Mouse (Mus musculus) megakaryocyte, embryonic 14.5 days (primary cell): Measurements from ENCODE around the gene Upf1. TPM values are rescaled to one million over a fixed set of nuclear protein-coding genes. Genes with fewer than 3 reads are reported as not detected.
A peak's percentile ranks its signal among the peaks of the same experiment; 100 is the strongest.

Source experiments
- H3K27me3 ChIP-seq: replicated peaks from 2 replicates; pipeline ENCODE3; 2012; ENCODE audit warnings: inconsistent platforms
- H3K36me3 ChIP-seq: replicated peaks from 2 replicates; pipeline ENCODE3; 2012; ENCODE audit warnings: low read length, inconsistent platforms, mixed read lengths
- H3K4me1 ChIP-seq: 2 replicates; pipeline ENCODE4 v1.6.1; 2012; ENCODE audit warnings: inconsistent platforms
- H3K4me3 ChIP-seq: replicated peaks from 2 replicates; pipeline ENCODE3; 2012; ENCODE audit warnings: moderate library complexity, mild to moderate bottlenecking, inconsistent platforms
- H3K9me3 ChIP-seq: 2 replicates; pipeline ENCODE4 v1.6.1; 2012; ENCODE audit warnings: inconsistent platforms
- FLI1 ChIP-seq: IDR thresholded peaks from 2 replicates; pipeline ENCODE4 v1.6.1; 2012; ENCODE audit warnings: low read length, inconsistent platforms, mixed read lengths
- GATA1 ChIP-seq: IDR thresholded peaks from 3 replicates; pipeline ENCODE4 v1.6.1; 2012; ENCODE audit warnings: mixed read lengths, low read length, inconsistent platforms, borderline replicate concordance
- polyA plus RNA-seq: library from polyadenylated mRNA; stranded (reverse); fragments of >175 nt; gene quantifications from 2 replicates; pipeline ENCODE4 v1.2.3, GENCODE M21; 2012; ENCODE audit warnings: low replicate concordance; ENCODE audit not compliant: insufficient read depth

Gene Upf1
- polyA plus RNA-seq, 1 experiment, result 75.0 TPM

- TF ChIP-seq FLI1, result no peak
- no peak for TF ChIP-seq GATA1
- peaks cover 93% of the 10 kb centered on the region for H3K27me3 ChIP-seq
- H3K4me1 ChIP-seq, result peaks cover 66% of the 10 kb centered on the region
- H3K36me3 ChIP-seq, result peaks cover 12% of the 10 kb centered on the region
- peak overlapping the region; percentile 93 for H3K4me3 ChIP-seq
- no peaks in the 10 kb centered on the region for H3K9me3 ChIP-seq
Measured at GRCm38 (mm10) chr8:70376275-70376741, 23.2 kb upstream of the Upf1 start.

GRCm38 (mm10) chr8:70375212-70375859 is 22.3 kb upstream of the Upf1 start:
- peaks cover 66% of the 10 kb centered on the region for H3K4me1 ChIP-seq
- peaks cover 9% of the 10 kb centered on the region for H3K36me3 ChIP-seq
- no peaks in the 10 kb centered on the region for H3K9me3 ChIP-seq
- TF ChIP-seq GATA1 (no peak), FLI1 (no peak)
- H3K27me3 ChIP-seq, result peaks cover 96% of the 10 kb centered on the region
- peak overlapping the region; percentile 93 for H3K4me3 ChIP-seq

GRCm38 (mm10) chr8:70374318-70374927 is 21.3 kb upstream of the Upf1 start:
- peaks cover 92% of the 10 kb centered on the region for H3K27me3 ChIP-seq
- TF ChIP-seq FLI1 (no peak), GATA1 (no peak)
- peak overlapping the region; percentile 93 for H3K4me3 ChIP-seq
- H3K4me1 ChIP-seq, result peaks cover 59% of the 10 kb centered on the region
- peaks cover 6% of the 10 kb centered on the region for H3K36me3 ChIP-seq
- H3K9me3 ChIP-seq, result no peaks in the 10 kb centered on the region

- Histone ChIP-seq H3K9me3 (no peaks in the 10 kb centered on the region), H3K36me3 (no peaks in the 10 kb centered on the region), H3K27me3 (peaks cover 87% of the 10 kb centered on the region), H3K4me1 (peaks cover 53% of the 10 kb centered on the region), H3K4me3 (peak within 1 kb of the TSS; percentile 93)
- TF ChIP-seq GATA1 (no peak), FLI1 (no peak)
Measured at GRCm38 (mm10) chr8:70373397-70374317, 20.6 kb upstream of the Upf1 start, which contains the start of gene Comp. Comp (plus strand) TSS chr8:70373558.

- Histone ChIP-seq H3K9me3 (no peaks in the 10 kb centered on the region), H3K36me3 (no peaks in the 10 kb centered on the region), H3K27me3 (peaks cover 73% of the 10 kb centered on the region), H3K4me1 (peaks cover 48% of the 10 kb centered on the region), H3K4me3 (no peak overlapping the region)
- TF ChIP-seq FLI1, result no peak
- no peak for TF ChIP-seq GATA1
Measured at GRCm38 (mm10) chr8:70371951-70372350, 18.9 kb upstream of the Upf1 start.

GRCm38 (mm10) chr8:70370476-70370875 is 17.4 kb upstream of the Upf1 start:
- no peaks in the 10 kb centered on the region for H3K36me3 ChIP-seq
- peaks cover 33% of the 10 kb centered on the region for H3K4me1 ChIP-seq
- no peaks in the 10 kb centered on the region for H3K9me3 ChIP-seq
- H3K27me3 ChIP-seq, result peaks cover 72% of the 10 kb centered on the region
- TF ChIP-seq FLI1 (no peak), GATA1 (no peak)
- no peak overlapping the region for H3K4me3 ChIP-seq

GRCm38 (mm10) chr8:70366588-70366987 is 13.5 kb upstream of the Upf1 start:
- H3K27me3 ChIP-seq, result peaks cover 37% of the 10 kb centered on the region

GRCm38 (mm10) chr8:70364066-70364465 is 11.0 kb upstream of the Upf1 start:
- peaks cover 36% of the 10 kb centered on the region for H3K4me1 ChIP-seq
- H3K36me3 ChIP-seq, result no peaks in the 10 kb centered on the region
- 0 out of 2 replicates have a peak, but pooled peaks cover 2% of the 10 kb centered on the region for H3K9me3 ChIP-seq
- H3K4me3 ChIP-seq, result peak overlapping the region; percentile 39
- peaks cover 33% of the 10 kb centered on the region for H3K27me3 ChIP-seq
- TF ChIP-seq GATA1 (no peak), FLI1 (no peak)

More at GRCm38 (mm10) chr8:70366588-70366987, 13.5 kb upstream of the Upf1 start:
- H3K4me3 ChIP-seq, result no peak overlapping the region
- H3K4me1 ChIP-seq, result peaks cover 27% of the 10 kb centered on the region
- H3K9me3 ChIP-seq, result no peaks in the 10 kb centered on the region
- H3K36me3 ChIP-seq, result no peaks in the 10 kb centered on the region
- TF ChIP-seq GATA1 (no peak), FLI1 (no peak)

GRCm38 (mm10) chr8:70361484-70362032 is 8.5 kb upstream of the Upf1 start:
- Histone ChIP-seq H3K4me3 (no peak overlapping the region), H3K27me3 (peaks cover 27% of the 10 kb centered on the region), H3K4me1 (peaks cover 36% of the 10 kb centered on the region), H3K9me3 (0 out of 2 replicates have a peak, but pooled peaks cover 2% of the 10 kb centered on the region), H3K36me3 (no peaks in the 10 kb centered on the region)
- TF ChIP-seq FLI1 (no peak), GATA1 (no peak)

GRCm38 (mm10) chr8:70360769-70361168 is 7.7 kb upstream of the Upf1 start:
- TF ChIP-seq GATA1 (no peak), FLI1 (no peak)
- H3K36me3 ChIP-seq, result no peaks in the 10 kb centered on the region
- no peak overlapping the region for H3K4me3 ChIP-seq
- H3K27me3 ChIP-seq, result peaks cover 21% of the 10 kb centered on the region
- peaks cover 40% of the 10 kb centered on the region for H3K4me1 ChIP-seq
- 0 out of 2 replicates have a peak, but pooled peaks cover 2% of the 10 kb centered on the region for H3K9me3 ChIP-seq
